Mouse (Mus musculus): Measurements from ENCODE around the gene Cd248. TPM values are rescaled to one million over a fixed set of nuclear protein-coding genes. Genes with fewer than 3 reads are reported as not detected.

The Cd248 gene
- polyA plus RNA-seq, 1 experiment = 4.9 TPM

- no peak overlapping the region for H3K4me3 ChIP-seq (replicated peaks; ENCODE audit: insufficient read depth, low read depth, low read length)
- TF ChIP-seq POLR2A (IDR thresholded peaks at IDR 0.05; ENCODE audit: borderline replicate concordance, insufficient read depth, low read length) (no peak), CTCF (IDR thresholded peaks at IDR 0.05; ENCODE audit: borderline replicate concordance, insufficient read depth, low read depth, low read length) (no peak)
- WGBS = 64% methylated on average over 7 of the region's 7 CpGs
- no peak overlapping the region for H3K27ac ChIP-seq (ENCODE audit: insufficient read depth, low read length)
- no peak for DNase-seq
- peaks cover 10% of the 10 kb centered on the region for H3K4me1 ChIP-seq (ENCODE audit: control insufficient read depth, insufficient read depth, low read length)
- H3K27me3 ChIP-seq (ENCODE audit: control insufficient read depth, insufficient read depth, low read length) = no peaks in the 10 kb centered on the region
These were observed 2.8 kb upstream of the Cd248 start for GRCm38 (mm10) chr19:5065104-5065503.

GRCm38 (mm10) chr19:5067040-5067799 is 658 bp upstream of the Cd248 start:
- Histone ChIP-seq H3K27me3 (ENCODE audit: control insufficient read depth, insufficient read depth, low read length) (no peaks in the 10 kb centered on the region), H3K4me1 (ENCODE audit: control insufficient read depth, insufficient read depth, low read length) (peaks cover 10% of the 10 kb centered on the region), H3K4me3 (replicated peaks; ENCODE audit: insufficient read depth, low read depth, low read length) (no peak overlapping the region), H3K27ac (ENCODE audit: insufficient read depth, low read length) (no peak overlapping the region)
- WGBS = 50% methylated on average over 15 of the region's 15 CpGs
- DNase-seq = no peak
- TF ChIP-seq POLR2A (IDR thresholded peaks at IDR 0.05; ENCODE audit: borderline replicate concordance, insufficient read depth, low read length) = no peak
- no peak for TF ChIP-seq CTCF (IDR thresholded peaks at IDR 0.05; ENCODE audit: borderline replicate concordance, insufficient read depth, low read depth, low read length)

GRCm38 (mm10) chr19:5068570-5069234 is 824 bp downstream of the Cd248 start:
- Histone ChIP-seq H3K27me3 (ENCODE audit: control insufficient read depth, insufficient read depth, low read length) (no peaks in the 10 kb centered on the region), H3K4me1 (ENCODE audit: control insufficient read depth, insufficient read depth, low read length) (peaks cover 10% of the 10 kb centered on the region), H3K27ac (ENCODE audit: insufficient read depth, low read length) (no peak overlapping the region), H3K4me3 (replicated peaks; ENCODE audit: insufficient read depth, low read depth, low read length) (peak overlapping the region; percentile 29)
- TF ChIP-seq CTCF (IDR thresholded peaks at IDR 0.05; ENCODE audit: borderline replicate concordance, insufficient read depth, low read depth, low read length) (0 out of 2 replicates have a peak, but pooled peaks have one; percentile 15), POLR2A (IDR thresholded peaks at IDR 0.05; ENCODE audit: borderline replicate concordance, insufficient read depth, low read length) (no peak)
- WGBS = 14% methylated on average over 21 of the region's 21 CpGs
- no peak for DNase-seq

GRCm38 (mm10) chr19:5069486-5069885 is 1.6 kb downstream of the Cd248 start:
- H3K27me3 ChIP-seq (ENCODE audit: control insufficient read depth, insufficient read depth, low read length) = no peaks in the 10 kb centered on the region
- WGBS = 88% methylated on average over 5 of the region's 5 CpGs
- DNase-seq = no peak
- H3K4me3 ChIP-seq (replicated peaks; ENCODE audit: insufficient read depth, low read depth, low read length) = no peak overlapping the region
- H3K27ac ChIP-seq (ENCODE audit: insufficient read depth, low read length) = no peak overlapping the region
- TF ChIP-seq CTCF (IDR thresholded peaks at IDR 0.05; ENCODE audit: borderline replicate concordance, insufficient read depth, low read depth, low read length) (no peak), POLR2A (IDR thresholded peaks at IDR 0.05; ENCODE audit: borderline replicate concordance, insufficient read depth, low read length) (no peak)
- H3K4me1 ChIP-seq (ENCODE audit: control insufficient read depth, insufficient read depth, low read length) = peaks cover 10% of the 10 kb centered on the region

GRCm38 (mm10) chr19:5069978-5070377 is 2.1 kb downstream of the Cd248 start:
- no peaks in the 10 kb centered on the region for H3K27me3 ChIP-seq (ENCODE audit: control insufficient read depth, insufficient read depth, low read length)
- no peak overlapping the region for H3K4me3 ChIP-seq (replicated peaks; ENCODE audit: insufficient read depth, low read depth, low read length)
- H3K4me1 ChIP-seq (ENCODE audit: control insufficient read depth, insufficient read depth, low read length) = peaks cover 10% of the 10 kb centered on the region
- DNase-seq = no peak
- no peak overlapping the region for H3K27ac ChIP-seq (ENCODE audit: insufficient read depth, low read length)
- TF ChIP-seq CTCF (IDR thresholded peaks at IDR 0.05; ENCODE audit: borderline replicate concordance, insufficient read depth, low read depth, low read length) (no peak), POLR2A (IDR thresholded peaks at IDR 0.05; ENCODE audit: borderline replicate concordance, insufficient read depth, low read length) (no peak)
- WGBS = 86% methylated on average over 7 of the region's 7 CpGs

GRCm38 (mm10) chr19:5071077-5071476 is 3.2 kb downstream of the Cd248 start:
- DNase-seq = no peak
- Histone ChIP-seq H3K27me3 (ENCODE audit: control insufficient read depth, insufficient read depth, low read length) (no peaks in the 10 kb centered on the region), H3K27ac (ENCODE audit: insufficient read depth, low read length) (no peak overlapping the region), H3K4me3 (replicated peaks; ENCODE audit: insufficient read depth, low read depth, low read length) (no peak overlapping the region), H3K4me1 (ENCODE audit: control insufficient read depth, insufficient read depth, low read length) (peaks cover 10% of the 10 kb centered on the region)
- no peak for TF ChIP-seq POLR2A (IDR thresholded peaks at IDR 0.05; ENCODE audit: borderline replicate concordance, insufficient read depth, low read length)
- TF ChIP-seq CTCF (IDR thresholded peaks at IDR 0.05; ENCODE audit: borderline replicate concordance, insufficient read depth, low read depth, low read length) = no peak
- WGBS = 48% methylated on average over 11 of the region's 11 CpGs

- TF ChIP-seq CTCF (IDR thresholded peaks at IDR 0.05; ENCODE audit: borderline replicate concordance, insufficient read depth, low read depth, low read length) (no peak), POLR2A (IDR thresholded peaks at IDR 0.05; ENCODE audit: borderline replicate concordance, insufficient read depth, low read length) (no peak)
- DNase-seq = peak in 1 of 2 experiments; percentile 48
- no peaks in the 10 kb centered on the region for H3K27me3 ChIP-seq (ENCODE audit: control insufficient read depth, insufficient read depth, low read length)
- peak overlapping the region; percentile 23 for H3K4me3 ChIP-seq (replicated peaks; ENCODE audit: insufficient read depth, low read depth, low read length)
- WGBS = 7% methylated on average over 37 of the region's 40 CpGs
- peaks cover 10% of the 10 kb centered on the region for H3K4me1 ChIP-seq (ENCODE audit: control insufficient read depth, insufficient read depth, low read length)
- no peak overlapping the region for H3K27ac ChIP-seq (ENCODE audit: insufficient read depth, low read length)
These were observed 3.9 kb downstream of the Cd248 start for GRCm38 (mm10) chr19:5071545-5072369.

Data from cerebellum, adult 2 months (tissue).